Mouse (Mus musculus) heart, postnatal 14 days (tissue): Measurements from ENCODE around the gene Krt10. TPM values are rescaled to one million over a fixed set of nuclear protein-coding genes. Genes with fewer than 3 reads are reported as not detected.

Experiments
- DNase-seq, 2 experiments: peaks; one replicate each; pipeline ENCODE4 v3.0.0; 2021 to 2022
- intact Hi-C: fragments of 180-260 bp; cut with DNase I; formaldehyde crosslinking; loops from one replicate; pipeline ENCODE4 v1.15.1; 2025
- long read RNA-seq, 2 experiments: library from polyadenylated mRNA; stranded (forward); transcript quantifications; one replicate each; pipeline ENCODE4 v2.0.0; 2021
- total RNA-seq, 2 experiments: library from RNA; stranded (reverse); gene quantifications; 2 replicates each; pipeline ENCODE4 v1.2.3; 2021

Krt10 gene
- 1 to 10 TPM; 4.6 to 8.9 TPM for total RNA-seq
- long read RNA-seq, experiment 1, partial matches to known transcripts, result 9 of 9 reads
- long read RNA-seq, experiment 1, other reads (novel, unspliced or antisense), result 0 of 9 reads
- long read RNA-seq, experiment 2, partial matches to known transcripts, result 10 of 11 reads
- long read RNA-seq, experiment 2, other reads (novel, unspliced or antisense), result 0 of 11 reads

DNA sequence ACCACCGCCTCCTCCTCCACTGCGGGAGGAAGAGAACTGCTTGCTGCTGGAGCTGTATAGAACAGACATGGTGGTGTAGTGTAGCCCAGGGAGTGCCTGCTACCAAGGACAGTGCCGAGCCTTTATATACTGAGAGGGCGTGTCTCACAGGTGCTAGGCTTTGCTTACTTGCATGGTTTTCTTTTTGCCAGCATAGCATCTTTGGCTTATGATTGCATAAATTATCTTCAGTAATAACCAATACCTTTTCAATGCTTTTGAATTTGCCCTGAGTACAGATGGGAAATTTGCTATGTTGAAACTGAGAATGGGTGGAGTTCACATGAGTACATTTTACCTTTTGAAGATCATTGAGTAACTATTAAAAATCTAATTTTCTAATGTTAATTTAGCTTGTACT is at the start of gene Krt10:
Krt10 (minus strand) TSS at position 101 of the 400 bp plus-strand sequence.
- DNase-seq, result no peak
- intact Hi-C loops, result loop anchor here (5.0 to 10.0 kb wide), 2 partner anchors 776 to 908 kb away; no protein-coding TSS in a partner anchor

DNA sequence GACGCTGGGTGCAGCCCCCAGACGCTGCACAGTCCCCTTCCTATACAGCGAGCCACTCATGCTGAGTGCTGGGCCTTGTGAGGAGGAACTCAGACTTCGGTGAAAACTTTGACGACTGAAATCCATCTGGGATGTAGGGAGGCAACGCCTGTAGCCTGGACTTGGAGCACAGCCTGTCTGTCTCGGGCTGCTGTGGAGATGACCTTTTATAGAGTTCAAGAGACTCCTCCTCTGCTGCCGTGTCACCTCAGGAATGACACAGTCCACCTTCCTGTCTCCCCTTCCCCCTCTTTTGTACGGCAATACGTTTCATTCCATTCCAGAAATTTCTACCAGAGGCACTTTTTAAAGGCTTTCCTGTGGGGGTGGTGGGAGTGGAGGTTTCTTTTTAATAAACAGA is 48.8 kb upstream of the Krt10 start, which contains the start of gene Krt20:
Krt20 (minus strand) TSS at position 179 of the 400 bp plus-strand sequence.
- no peak for DNase-seq

DNA sequence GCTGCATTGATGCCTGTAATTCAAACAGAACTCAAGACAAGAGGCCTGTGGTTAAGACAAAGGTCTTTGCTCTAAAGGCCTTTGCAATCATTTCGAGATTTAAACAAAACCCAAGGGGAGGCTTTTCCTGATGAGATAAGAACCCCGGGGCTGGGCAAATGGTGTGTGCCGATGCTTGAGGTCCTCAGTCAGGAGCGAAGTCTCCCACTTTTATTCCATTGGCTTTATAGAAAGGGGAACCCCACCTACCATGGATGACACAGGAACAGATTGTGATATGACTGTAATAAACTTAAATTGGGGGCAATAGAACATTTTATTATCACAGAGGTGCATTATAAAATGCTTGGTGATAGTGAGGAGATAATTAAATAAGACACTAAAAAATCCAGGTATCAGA is 47.5 kb upstream of the Krt10 start:
- intact Hi-C loops, result no loop called here
- no peak for DNase-seq

More for the DNA sequence above, 48.8 kb upstream of the Krt10 start, which contains the start of gene Krt20:
- intact Hi-C loops, result no loop called here

DNA sequence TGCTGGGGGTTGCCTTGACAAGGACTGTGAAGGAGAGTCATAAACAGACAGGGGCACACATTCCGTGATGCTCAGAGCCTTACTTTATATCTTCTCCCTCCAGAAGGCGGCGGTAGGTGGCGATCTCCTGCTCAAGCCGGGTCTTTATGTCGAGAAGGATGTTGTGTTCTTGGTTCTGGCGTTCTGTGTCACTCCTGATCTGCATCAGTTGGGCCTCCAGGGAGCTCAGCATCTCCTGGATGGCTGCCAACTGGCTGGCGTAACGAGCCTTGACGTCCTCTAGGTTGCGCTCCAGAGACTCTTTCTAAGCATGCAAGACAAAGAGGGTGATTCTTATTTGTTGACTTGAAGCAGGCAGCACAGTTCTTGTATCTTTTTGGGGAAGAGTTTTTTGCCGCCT is 41.5 kb upstream of the Krt10 start:
- DNase-seq, result peak; percentile 4 to 14
- intact Hi-C loops, result no loop called here

DNA sequence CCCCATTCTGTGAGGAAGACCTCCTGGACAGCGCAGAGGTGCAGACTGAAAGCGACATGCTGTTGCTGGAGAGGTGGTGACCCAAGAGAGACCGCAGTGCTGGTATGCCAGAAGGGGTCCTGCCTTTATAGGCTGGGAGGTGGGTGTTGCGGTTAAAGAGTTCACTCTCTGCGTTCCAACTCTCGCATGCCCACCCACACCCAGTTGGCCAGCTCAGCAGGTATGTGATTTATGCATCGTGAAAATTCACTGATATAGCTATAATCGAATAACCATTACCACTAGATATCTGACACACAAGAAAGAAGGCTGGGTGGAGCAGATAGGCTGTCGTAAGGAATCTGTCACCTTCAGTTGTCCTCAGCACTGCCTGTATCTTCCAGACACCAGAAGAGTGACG is 33.0 kb upstream of the Krt10 start, which contains the start of gene Krt12:
Krt12 (minus strand) TSS at position 101 of the 400 bp plus-strand sequence.
- intact Hi-C loops, result no loop called here
- DNase-seq, result no peak

- DNase-seq, result no peak
- intact Hi-C loops, result no loop called here
These were observed 31.4 kb upstream of the Krt10 start for GRCm38 (mm10) chr11:99420586-99420985.

DNA sequence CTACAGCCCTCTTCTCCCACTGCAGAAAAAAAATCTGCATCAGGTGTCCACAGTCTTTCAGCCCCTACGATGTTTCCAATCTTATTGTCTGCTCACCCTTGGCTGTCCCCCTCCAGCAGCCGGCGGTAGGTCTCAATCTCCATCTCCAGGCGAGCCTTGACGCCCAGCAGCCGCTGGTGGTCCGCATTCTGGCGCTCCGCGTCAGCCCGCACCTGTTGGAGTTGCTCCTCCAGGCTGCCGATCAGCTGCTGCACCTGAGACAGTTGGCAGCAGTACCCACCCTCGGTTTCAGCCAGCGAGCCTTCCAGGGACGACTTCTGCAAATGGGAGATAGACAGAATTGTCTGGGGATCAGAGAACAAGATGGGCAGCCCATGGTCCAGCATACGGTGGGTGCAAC is 28.7 kb upstream of the Krt10 start:
- DNase-seq, result no peak
- intact Hi-C loops, result no loop called here

GRCm38 (mm10) chr11:99416902-99417301 is 27.7 kb upstream of the Krt10 start:
- intact Hi-C loops, result no loop called here
- DNase-seq, result no peak

DNA sequence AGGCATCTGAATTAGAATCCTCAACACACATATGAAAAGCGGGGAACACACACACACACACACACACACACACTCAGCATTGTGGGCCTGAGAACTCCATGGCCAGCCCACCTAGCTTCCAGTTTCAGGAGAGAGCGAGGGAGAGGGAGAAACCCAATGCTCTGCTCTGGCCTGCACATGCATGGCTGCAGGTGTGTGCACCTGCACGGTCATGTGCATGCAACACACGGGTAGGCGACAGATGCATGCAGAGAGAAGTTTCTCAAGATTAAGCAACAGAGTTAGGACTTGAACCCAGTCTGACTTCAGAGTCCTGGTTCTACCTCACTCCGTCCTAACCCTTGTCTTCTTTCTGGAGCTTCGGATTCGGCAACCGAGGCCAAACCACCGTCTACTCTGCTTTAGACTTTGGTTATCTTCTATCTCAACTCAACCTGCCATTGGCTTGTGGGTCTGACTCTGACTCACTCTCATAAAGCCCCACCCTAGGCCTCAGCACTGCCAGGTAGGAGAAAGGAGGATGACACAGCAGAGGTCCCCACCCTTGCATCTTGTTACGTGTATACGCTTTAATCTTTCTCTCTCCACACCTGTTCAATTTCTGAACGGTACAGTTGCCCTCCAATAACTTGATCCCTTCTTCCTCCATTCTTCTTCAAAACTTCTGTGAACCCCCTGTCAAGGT is 25.4 kb upstream of the Krt10 start:
- intact Hi-C loops, result no loop called here
- DNase-seq, result no peak

- intact Hi-C loops, result loop anchor here (2.0 kb wide), 1 partner anchor 50 kb away; no protein-coding TSS in a partner anchor
- peak; percentile 22 to 52 for DNase-seq
These were observed 24.1 kb upstream of the Krt10 start for GRCm38 (mm10) chr11:99413247-99413646.

GRCm38 (mm10) chr11:99406186-99406585 is 17.0 kb upstream of the Krt10 start:
- no peak for DNase-seq
- intact Hi-C loops, result no loop called here

DNA sequence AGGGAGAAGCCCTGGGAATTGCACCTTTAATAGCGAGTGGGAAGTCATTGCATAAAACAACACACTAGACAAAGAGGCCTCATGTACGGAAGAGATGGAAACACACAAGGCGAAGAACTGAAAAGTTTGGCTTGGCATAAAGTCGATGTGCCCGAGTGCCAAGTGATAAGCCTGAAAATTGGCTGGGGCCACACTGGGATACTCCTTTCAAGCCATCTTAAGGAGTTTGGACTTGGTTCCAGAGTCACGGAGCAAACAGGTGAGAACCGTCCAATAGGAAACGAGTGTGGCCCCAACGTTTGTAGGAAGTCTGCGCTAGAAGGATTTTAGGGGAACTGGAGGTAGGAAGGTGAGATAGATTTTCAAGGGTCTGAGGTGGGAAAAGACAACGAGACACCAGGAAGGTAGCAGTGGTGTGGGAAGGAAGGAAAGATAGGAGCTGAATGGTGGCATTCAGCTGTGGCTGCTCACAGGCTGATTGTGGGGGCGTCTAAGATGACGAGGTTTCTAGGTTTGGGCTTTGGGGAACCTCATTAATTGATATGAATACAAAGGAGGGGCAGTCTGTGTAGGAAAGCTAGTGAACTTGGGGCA is 10.9 kb upstream of the Krt10 start:
- intact Hi-C loops, result no loop called here
- no peak for DNase-seq

DNA sequence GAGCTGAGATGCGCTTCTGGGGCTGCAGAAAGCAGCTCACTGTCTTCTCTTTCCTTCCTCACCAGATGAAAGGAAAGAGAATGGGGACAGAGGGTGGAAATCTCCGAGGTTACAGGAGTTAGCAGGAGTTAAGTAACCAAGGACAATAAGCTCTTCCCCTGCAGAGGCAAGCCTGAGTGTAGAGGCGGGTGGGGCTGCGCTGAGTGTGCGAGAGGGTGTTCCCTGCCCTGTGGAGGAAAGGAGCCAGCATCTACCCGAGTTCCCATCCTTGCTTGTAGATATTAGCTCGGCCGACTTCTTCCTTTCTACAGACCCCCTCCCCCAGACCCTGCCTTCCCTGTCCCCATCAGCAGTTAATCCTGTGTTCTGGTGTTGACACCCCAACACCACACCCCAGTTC is 9.7 kb upstream of the Krt10 start:
- intact Hi-C loops, result no loop called here
- no peak for DNase-seq

DNA sequence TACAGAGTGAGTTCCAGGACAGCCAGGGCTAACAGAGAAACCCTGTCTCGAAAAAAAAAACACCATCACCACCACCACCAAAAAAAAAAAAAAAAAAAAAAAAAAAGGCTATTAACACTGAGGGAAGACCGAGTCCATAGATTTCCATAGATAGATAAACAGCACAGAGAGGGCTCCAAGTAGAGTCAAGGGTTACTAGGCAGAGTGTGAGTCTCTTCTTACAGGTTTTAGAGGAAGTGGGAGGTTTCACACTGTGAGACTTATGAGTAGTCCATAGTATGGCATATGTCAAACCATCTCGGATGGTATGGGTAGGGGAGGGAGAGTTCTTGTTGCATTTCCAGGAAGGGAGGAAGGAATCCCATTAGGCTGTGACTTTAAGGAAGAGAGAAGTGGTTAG is 8.9 kb upstream of the Krt10 start:
- intact Hi-C loops, result no loop called here

GRCm38 (mm10) chr11:99396661-99397060 is 7.5 kb upstream of the Krt10 start:
- DNase-seq, result no peak
- intact Hi-C loops, result no loop called here

More for the DNA sequence above, 8.9 kb upstream of the Krt10 start:
- no peak for DNase-seq

GRCm38 (mm10) chr11:99396034-99396433 is 6.9 kb upstream of the Krt10 start:
- no peak for DNase-seq
- intact Hi-C loops, result no loop called here

GRCm38 (mm10) chr11:99392492-99392891 is 3.3 kb upstream of the Krt10 start:
- intact Hi-C loops, result no loop called here

GRCm38 (mm10) chr11:99391375-99391774 is 2.2 kb upstream of the Krt10 start:
- intact Hi-C loops, result no loop called here

More at GRCm38 (mm10) chr11:99392492-99392891, 3.3 kb upstream of the Krt10 start:
- DNase-seq, result no peak

GRCm38 (mm10) chr11:99390866-99391265 is 1.7 kb upstream of the Krt10 start:
- no peak for DNase-seq
- intact Hi-C loops, result no loop called here

More at GRCm38 (mm10) chr11:99391375-99391774, 2.2 kb upstream of the Krt10 start:
- no peak for DNase-seq

DNA sequence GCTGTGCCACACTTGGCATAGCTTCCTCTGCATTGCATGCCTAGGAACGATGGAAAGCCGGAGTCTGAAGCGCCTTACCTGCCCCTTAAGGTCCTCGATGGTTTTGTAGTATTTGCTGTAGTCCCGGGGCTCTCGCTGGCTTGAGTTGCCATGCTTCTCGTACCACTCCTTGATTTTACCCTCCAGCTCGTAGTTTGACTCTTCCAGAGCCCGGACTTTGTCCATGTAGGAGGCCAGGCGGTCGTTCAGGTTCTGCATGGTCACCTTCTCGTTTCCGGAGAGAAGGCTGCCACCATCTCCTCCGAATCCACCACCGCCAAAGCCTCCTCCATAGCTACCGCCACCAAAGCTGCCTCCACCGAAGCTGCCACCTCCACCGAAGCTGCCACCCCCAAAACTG is 503 bp downstream of the Krt10 start:
- intact Hi-C loops, result loop anchor here (5.0 to 10.0 kb wide), 2 partner anchors 776 to 909 kb away; no protein-coding TSS in a partner anchor
- DNase-seq, result no peak
